Mouse (Mus musculus): Measurements from ENCODE around the gene Fgf13. TPM values are rescaled to one million over a fixed set of nuclear protein-coding genes. Genes with fewer than 3 reads are reported as not detected.

The Fgf13 gene
- polyA plus RNA-seq, 1 experiment = 1.2 TPM

GRCm38 (mm10) chrX:59113187-59113586, 454.7 kb downstream of the Fgf13 start:
- no peak for TF ChIP-seq CTCF (IDR thresholded peaks at IDR 0.05; ENCODE audit: extremely low read depth, insufficient read depth, insufficient read length, insufficient replicate concordance)
- TF ChIP-seq POLR2A (IDR thresholded peaks at IDR 0.05; ENCODE audit: low read depth, low read length) = no peak
- H3K27ac ChIP-seq (ENCODE audit: insufficient read depth, low read length) = no peak overlapping the region

GRCm38 (mm10) chrX:59085928-59086327, 481.9 kb downstream of the Fgf13 start:
- no peak overlapping the region for H3K27ac ChIP-seq (ENCODE audit: insufficient read depth, low read length)
- H3K27me3 ChIP-seq (ENCODE audit: control insufficient read depth, insufficient read depth, low read length) = no peaks in the 10 kb centered on the region
- H3K36me3 ChIP-seq (ENCODE audit: control insufficient read depth, insufficient read depth, low read length) = no peaks in the 10 kb centered on the region
- TF ChIP-seq POLR2A (IDR thresholded peaks at IDR 0.05; ENCODE audit: low read depth, low read length) = no peak
- TF ChIP-seq CTCF (IDR thresholded peaks at IDR 0.05; ENCODE audit: extremely low read depth, insufficient read depth, insufficient read length, insufficient replicate concordance) = no peak
- DNase-seq (ENCODE audit: low read depth in 1 of 2, low spot score in 2 of 2) = no peak
- 96% methylated on average over 3 of the region's 3 CpGs for WGBS
- no peak overlapping the region for H3K4me3 ChIP-seq (ENCODE audit: extremely low read depth, insufficient read depth, insufficient read length)
- H3K4me1 ChIP-seq (ENCODE audit: control insufficient read depth, insufficient read depth, insufficient read length) = no peaks in the 10 kb centered on the region

More at GRCm38 (mm10) chrX:59113187-59113586, 454.7 kb downstream of the Fgf13 start:
- Histone ChIP-seq H3K4me3 (ENCODE audit: extremely low read depth, insufficient read depth, insufficient read length) (no peak overlapping the region), H3K36me3 (ENCODE audit: control insufficient read depth, insufficient read depth, low read length) (no peaks in the 10 kb centered on the region), H3K4me1 (ENCODE audit: control insufficient read depth, insufficient read depth, insufficient read length) (no peaks in the 10 kb centered on the region), H3K27me3 (ENCODE audit: control insufficient read depth, insufficient read depth, low read length) (no peaks in the 10 kb centered on the region)
- DNase-seq (ENCODE audit: low read depth in 1 of 2, low spot score in 2 of 2) = no peak

DNA sequence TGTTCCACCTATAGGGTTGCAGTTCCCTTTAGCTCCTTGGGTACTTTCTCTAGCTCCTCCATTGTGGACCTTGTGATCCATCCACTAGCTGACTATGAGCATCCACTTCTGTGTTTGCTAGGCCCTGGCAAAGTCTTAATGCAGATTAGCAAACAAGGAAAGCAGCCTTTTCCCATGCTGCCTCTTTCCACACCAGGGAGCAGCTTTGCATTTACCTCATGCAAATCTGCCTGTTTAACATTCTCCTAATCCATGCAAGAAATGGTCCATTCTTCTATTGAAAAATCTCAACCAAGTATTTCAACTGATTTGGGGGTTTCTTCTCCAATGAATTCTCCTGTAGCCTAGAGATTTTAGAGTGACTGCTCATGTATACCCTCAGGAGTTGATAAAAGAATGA, 487.4 kb downstream of the Fgf13 start:
- TF ChIP-seq POLR2A (IDR thresholded peaks at IDR 0.05; ENCODE audit: low read depth, low read length) (no peak), CTCF (IDR thresholded peaks at IDR 0.05; ENCODE audit: extremely low read depth, insufficient read depth, insufficient read length, insufficient replicate concordance) (no peak)
- H3K27me3 ChIP-seq (ENCODE audit: control insufficient read depth, insufficient read depth, low read length) = no peaks in the 10 kb centered on the region
- H3K36me3 ChIP-seq (ENCODE audit: control insufficient read depth, insufficient read depth, low read length) = no peaks in the 10 kb centered on the region
- DNase-seq (ENCODE audit: low read depth in 1 of 2, low spot score in 2 of 2) = no peak
- H3K27ac ChIP-seq (ENCODE audit: insufficient read depth, low read length) = no peak overlapping the region
- no peak overlapping the region for H3K4me3 ChIP-seq (ENCODE audit: extremely low read depth, insufficient read depth, insufficient read length)
- H3K4me1 ChIP-seq (ENCODE audit: control insufficient read depth, insufficient read depth, insufficient read length) = no peaks in the 10 kb centered on the region

DNA sequence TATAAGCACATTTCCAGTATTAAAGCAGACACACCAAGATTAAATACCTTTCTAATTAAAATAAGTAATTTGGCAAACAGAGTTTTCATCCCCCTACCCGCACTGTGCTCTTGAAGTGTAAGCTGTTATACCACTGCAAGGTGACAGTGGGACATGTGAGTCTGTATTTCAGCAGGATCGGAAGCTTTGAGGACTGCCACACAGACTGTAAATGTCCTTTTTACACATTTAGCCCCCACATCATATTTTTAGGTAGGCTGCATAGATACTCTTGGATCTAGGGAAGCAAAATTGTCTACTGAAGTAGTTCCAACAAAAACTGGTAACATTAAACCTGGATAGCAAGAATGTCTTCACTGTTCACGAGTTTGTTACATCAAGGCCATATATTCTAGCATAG, 495.8 kb downstream of the Fgf13 start:
- TF ChIP-seq CTCF (IDR thresholded peaks at IDR 0.05; ENCODE audit: extremely low read depth, insufficient read depth, insufficient read length, insufficient replicate concordance) (no peak), POLR2A (IDR thresholded peaks at IDR 0.05; ENCODE audit: low read depth, low read length) (no peak)
- H3K36me3 ChIP-seq (ENCODE audit: control insufficient read depth, insufficient read depth, low read length) = no peaks in the 10 kb centered on the region
- H3K4me1 ChIP-seq (ENCODE audit: control insufficient read depth, insufficient read depth, insufficient read length) = no peaks in the 10 kb centered on the region
- no peaks in the 10 kb centered on the region for H3K27me3 ChIP-seq (ENCODE audit: control insufficient read depth, insufficient read depth, low read length)
- no peak overlapping the region for H3K27ac ChIP-seq (ENCODE audit: insufficient read depth, low read length)
- WGBS = 78% methylated on average over 3 of the region's 3 CpGs
- no peak for DNase-seq (ENCODE audit: low read depth in 1 of 2, low spot score in 2 of 2)
- no peak overlapping the region for H3K4me3 ChIP-seq (ENCODE audit: extremely low read depth, insufficient read depth, insufficient read length)

DNA sequence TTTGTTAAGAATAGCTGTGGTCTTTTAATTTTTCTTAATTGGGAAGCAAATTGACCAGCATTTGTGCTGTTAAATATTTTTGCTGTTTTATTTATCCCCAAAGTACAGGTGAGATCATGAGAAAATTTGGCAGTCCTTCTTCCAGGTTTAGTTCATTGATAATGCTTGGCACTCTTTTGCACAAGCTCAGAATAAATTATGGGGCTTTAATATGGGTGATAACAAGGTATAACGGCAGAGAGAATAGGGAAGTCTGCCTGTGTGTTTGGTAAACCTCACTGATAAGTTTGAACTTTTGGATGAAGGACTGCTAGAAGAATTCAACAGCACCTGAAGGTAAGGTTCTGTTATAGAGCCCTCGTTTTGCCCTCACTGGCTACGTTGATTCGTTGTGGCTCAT, 504.7 kb downstream of the Fgf13 start:
- no peaks in the 10 kb centered on the region for H3K4me1 ChIP-seq (ENCODE audit: control insufficient read depth, insufficient read depth, insufficient read length)
- TF ChIP-seq POLR2A (IDR thresholded peaks at IDR 0.05; ENCODE audit: low read depth, low read length) (no peak), CTCF (IDR thresholded peaks at IDR 0.05; ENCODE audit: extremely low read depth, insufficient read depth, insufficient read length, insufficient replicate concordance) (no peak)
- H3K4me3 ChIP-seq (ENCODE audit: extremely low read depth, insufficient read depth, insufficient read length) = no peak overlapping the region
- 82% methylated on average over 4 of the region's 4 CpGs for WGBS
- no peak overlapping the region for H3K27ac ChIP-seq (ENCODE audit: insufficient read depth, low read length)
- DNase-seq (ENCODE audit: low read depth in 1 of 2, low spot score in 2 of 2) = no peak
- no peaks in the 10 kb centered on the region for H3K27me3 ChIP-seq (ENCODE audit: control insufficient read depth, insufficient read depth, low read length)
- H3K36me3 ChIP-seq (ENCODE audit: control insufficient read depth, insufficient read depth, low read length) = no peaks in the 10 kb centered on the region

- no peak overlapping the region for H3K4me3 ChIP-seq (ENCODE audit: extremely low read depth, insufficient read depth, insufficient read length)
- H3K27ac ChIP-seq (ENCODE audit: insufficient read depth, low read length) = no peak overlapping the region
- no peak for DNase-seq (ENCODE audit: low read depth in 1 of 2, low spot score in 2 of 2)
- 79% methylated on average over 1 of the region's 1 CpGs for WGBS
- TF ChIP-seq POLR2A (IDR thresholded peaks at IDR 0.05; ENCODE audit: low read depth, low read length) = no peak
- no peak for TF ChIP-seq CTCF (IDR thresholded peaks at IDR 0.05; ENCODE audit: extremely low read depth, insufficient read depth, insufficient read length, insufficient replicate concordance)
- H3K27me3 ChIP-seq (ENCODE audit: control insufficient read depth, insufficient read depth, low read length) = no peaks in the 10 kb centered on the region
- H3K4me1 ChIP-seq (ENCODE audit: control insufficient read depth, insufficient read depth, insufficient read length) = no peaks in the 10 kb centered on the region
- no peaks in the 10 kb centered on the region for H3K36me3 ChIP-seq (ENCODE audit: control insufficient read depth, insufficient read depth, low read length)
Measured at GRCm38 (mm10) chrX:59034969-59035368, 532.9 kb downstream of the Fgf13 start.
